Mouse (Mus musculus) thymus, adult 18-20 months (tissue): ENCODE results near the gene Fam118a.
"Not testable (repeated sequence)": the region's sequence is repeated elsewhere in the genome, so short reads cannot be mapped to it uniquely, and the experiment has no call there.

Source experiments
- DNase-seq, 2 experiments: peaks; one replicate each; pipeline ENCODE4 v3.0.0; 2022; ENCODE audit warnings: mixed read lengths in 2 of 2

Fam118a gene

DNA sequence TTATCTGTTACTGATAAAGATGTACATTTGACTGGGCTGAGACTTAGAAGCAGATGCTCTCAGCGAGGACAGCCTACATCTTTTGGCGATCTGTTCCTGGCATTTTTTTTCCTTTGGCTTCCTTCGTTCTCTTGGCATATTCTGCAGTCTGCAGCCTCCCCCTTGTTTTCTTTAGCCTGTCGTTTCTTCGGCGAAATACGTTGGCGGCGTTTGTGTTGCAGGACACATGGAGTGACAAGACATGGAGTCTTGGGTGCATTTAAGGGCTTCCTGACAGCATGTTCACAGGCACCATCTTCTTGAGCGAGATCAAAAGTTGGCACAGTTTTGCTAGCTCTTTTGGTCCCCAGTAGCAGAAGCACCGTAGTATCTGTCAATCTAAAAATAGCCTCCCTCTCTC, 13.0 kb upstream of the Fam118a start:
- DNase-seq: no peak

- DNase-seq: peak in 1 of 2 experiments; percentile 15
These were observed 11.6 kb upstream of the Fam118a start, which contains the start of gene Upk3a for GRCm38 (mm10) chr15:85016951-85017664. Gene Upk3a, plus strand, starts transcription at chr15:85017141.

GRCm38 (mm10) chr15:85022211-85022610, 6.5 kb upstream of the Fam118a start:
- no peak for DNase-seq

DNA sequence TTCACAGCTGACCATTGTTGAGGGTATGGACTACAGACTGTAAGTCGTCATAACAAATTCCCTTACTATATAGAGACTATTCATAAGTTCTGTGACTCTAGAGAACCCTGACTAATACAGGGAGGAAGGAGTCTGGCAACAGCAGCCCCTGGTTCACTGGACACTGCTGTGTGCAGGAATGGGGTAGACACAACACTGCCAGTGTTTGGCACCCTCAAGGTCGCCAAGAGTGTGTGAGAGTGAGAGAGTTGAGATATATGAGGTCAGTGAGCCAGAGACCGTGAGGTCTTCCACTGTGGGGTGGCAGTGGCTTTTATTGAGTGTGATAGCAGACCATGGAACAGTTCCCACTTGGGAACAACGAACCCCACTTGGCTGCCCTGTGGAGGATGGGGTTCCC, 2.6 kb upstream of the Fam118a start:
- no peak for DNase-seq

GRCm38 (mm10) chr15:85027740-85028139, 1.0 kb upstream of the Fam118a start:
- no peak for DNase-seq

- not testable (repeated sequence) for DNase-seq
These were observed 1.9 kb downstream of the Fam118a start for GRCm38 (mm10) chr15:85030643-85031042.

- no peak for DNase-seq
These were observed 3.1 kb downstream of the Fam118a start for GRCm38 (mm10) chr15:85031866-85032265.

GRCm38 (mm10) chr15:85033916-85034315, 5.2 kb downstream of the Fam118a start:
- not testable (repeated sequence) for DNase-seq

DNA sequence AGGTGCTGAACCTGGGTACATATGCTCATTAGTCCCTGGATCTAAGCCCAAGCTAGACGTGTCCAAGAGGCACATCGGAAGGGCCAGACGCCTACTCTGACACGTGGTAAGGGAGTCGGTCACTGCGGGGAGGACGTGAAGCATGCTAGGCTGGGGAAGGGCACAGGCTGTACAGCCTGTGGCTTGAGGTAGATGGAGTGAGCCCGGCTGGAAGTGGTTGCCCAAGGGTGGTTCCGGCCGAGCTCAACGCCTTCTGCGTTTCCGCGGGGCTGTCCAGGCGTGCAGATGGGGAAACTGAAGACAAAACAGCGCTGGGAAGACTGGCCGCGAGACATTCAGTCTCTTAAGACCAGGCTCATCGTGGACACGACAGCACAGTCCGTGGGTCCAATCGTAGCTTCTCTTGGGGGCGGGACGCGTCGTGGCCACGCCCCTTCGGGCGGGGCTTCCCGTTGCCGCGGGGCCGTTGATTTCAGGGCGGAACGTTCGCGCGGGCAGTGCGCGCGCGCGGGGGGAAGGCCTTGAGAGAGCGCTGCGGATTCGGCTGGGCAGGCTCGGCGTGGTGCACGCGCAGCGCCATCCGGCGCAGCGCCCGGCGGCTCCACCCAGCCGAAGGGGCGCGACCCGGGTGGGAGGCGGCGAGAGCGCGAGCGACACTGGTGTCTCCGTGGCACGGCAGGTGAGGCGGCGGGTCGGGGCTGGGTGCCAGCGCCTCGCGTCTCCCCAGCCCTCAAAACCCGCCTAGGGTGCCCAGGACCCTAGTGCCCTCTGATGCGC, 8.0 kb downstream of the Fam118a start:
- peak; percentile 92 for DNase-seq

DNA sequence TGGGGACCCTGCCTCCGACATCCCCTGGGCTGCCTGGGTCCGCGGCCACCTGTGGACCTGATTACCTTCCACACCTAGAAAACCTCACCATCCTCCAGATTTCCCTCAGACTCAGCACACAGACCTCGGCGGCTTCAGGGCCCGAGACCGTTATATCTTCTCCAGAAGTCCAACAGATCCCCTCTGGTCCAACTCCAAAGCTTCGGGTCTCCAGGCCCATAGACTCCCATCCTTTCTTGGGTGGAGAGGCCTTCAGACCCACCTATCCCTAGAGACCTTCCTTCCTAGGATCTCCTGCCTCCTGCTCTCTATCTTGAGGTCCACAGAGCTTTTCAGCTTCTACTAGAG, 8.6 kb downstream of the Fam118a start:
- DNase-seq: no peak

GRCm38 (mm10) chr15:85041546-85042225, 12.9 kb downstream of the Fam118a start:
- DNase-seq: no peak

GRCm38 (mm10) chr15:85042361-85042954, 13.7 kb downstream of the Fam118a start:
- DNase-seq: peak in 1 of 2 experiments; percentile 47

GRCm38 (mm10) chr15:85043116-85043515, 14.4 kb downstream of the Fam118a start:
- DNase-seq: no peak

- no peak for DNase-seq
These were observed 15.0 kb downstream of the Fam118a start for GRCm38 (mm10) chr15:85043761-85044160.

DNA sequence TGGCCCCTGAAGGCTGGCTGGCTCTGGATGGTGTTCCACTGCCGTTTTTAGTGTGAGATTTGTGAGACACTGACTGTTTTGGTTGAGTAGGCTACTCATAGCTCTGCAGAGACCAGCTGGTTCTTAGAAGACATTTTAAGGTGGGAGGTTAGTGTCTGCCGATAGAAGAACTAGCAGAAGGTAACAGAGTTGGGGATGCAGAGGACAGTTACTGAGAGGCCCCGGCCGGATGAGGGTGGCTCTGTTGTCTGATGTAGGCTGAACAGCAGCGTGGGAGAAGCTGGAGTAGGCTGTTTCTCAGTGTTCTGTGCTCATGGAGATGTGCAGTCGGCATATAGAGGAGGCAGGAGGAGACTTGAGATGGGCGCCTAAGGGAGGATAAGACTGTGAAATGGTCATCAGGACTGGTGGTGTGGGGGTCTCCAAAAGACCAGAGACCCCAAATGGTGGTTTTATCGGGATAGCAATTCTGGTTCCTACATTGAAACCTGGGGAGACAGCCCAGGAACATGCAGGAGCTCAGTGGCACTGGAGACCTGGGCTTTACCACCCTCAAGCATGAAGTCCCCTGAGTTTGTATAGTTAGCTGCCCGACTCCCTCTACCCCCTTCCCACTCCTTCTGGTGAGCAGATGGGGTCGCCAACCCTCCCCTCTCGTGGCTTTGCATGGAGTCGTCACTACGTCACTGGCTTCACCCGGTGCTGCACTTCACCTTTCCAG, 17.6 kb downstream of the Fam118a start:
- no peak for DNase-seq

DNA sequence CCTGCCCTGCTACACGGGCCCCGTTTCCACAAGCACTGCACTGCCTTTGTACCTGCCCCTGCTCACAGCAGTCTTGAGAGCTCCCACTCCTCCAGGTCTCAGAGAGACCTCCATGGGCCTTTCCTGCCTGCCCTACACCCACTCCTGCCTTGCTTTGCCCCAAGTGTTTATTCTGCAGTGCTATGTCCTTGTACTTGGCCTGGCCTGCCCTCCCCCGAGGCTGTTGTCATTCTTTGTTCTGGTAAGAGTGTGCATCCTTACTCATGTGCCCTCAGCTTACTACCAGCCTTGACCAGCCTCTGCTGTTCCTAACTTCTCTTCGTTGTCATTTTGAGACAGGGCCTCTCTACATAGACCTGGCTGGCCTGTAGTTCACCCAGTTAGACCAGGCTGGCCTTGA, 19.1 kb downstream of the Fam118a start:
- DNase-seq: no peak

- DNase-seq: no peak
These were observed 21.0 kb downstream of the Fam118a start for GRCm38 (mm10) chr15:85049758-85050157.

DNA sequence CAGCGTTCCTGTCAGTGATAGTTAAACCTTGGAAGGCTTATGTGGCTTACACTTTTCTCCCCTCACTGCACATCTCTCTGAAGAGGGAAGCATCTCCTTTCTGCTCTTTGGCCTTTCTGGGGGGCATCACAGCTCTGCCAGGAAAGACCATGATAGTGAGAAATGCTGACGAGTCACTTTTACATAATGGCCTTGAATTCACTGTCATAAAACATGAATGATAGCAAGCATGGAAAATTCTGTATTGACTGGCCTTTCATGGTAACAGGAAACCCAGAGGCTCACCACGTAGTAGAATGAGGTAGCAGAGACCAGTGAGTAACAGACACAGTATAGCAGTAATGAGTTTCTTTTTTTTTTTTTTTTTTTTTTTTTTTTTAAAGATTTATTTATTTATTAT, 25.4 kb downstream of the Fam118a start:
- DNase-seq: no peak

DNA sequence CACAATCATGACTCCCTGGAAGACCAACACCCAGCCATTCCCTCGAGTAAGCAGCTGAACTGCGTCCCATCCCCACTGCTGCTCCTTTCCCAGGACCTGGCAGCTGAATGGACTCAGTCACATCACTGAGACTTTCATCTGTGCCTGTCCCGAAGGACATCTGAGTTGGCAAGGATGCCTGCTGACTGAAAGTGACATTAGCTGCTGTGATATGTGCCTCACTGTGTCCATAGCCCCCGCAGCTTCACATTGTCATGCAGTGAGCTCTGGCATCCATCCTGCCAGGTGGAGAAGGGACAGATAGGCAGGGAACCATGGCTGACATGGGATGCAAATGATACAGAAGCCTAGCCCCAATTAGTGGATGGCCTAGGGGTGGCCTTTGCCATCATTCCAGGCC, 26.4 kb downstream of the Fam118a start:
- no peak for DNase-seq

GRCm38 (mm10) chr15:85063421-85063820, 34.7 kb downstream of the Fam118a start:
- no peak for DNase-seq

GRCm38 (mm10) chr15:85070561-85070960, 41.8 kb downstream of the Fam118a start:
- no peak for DNase-seq

- no peak for DNase-seq
These were observed 43.9 kb downstream of the Fam118a start for GRCm38 (mm10) chr15:85072651-85073050.

DNA sequence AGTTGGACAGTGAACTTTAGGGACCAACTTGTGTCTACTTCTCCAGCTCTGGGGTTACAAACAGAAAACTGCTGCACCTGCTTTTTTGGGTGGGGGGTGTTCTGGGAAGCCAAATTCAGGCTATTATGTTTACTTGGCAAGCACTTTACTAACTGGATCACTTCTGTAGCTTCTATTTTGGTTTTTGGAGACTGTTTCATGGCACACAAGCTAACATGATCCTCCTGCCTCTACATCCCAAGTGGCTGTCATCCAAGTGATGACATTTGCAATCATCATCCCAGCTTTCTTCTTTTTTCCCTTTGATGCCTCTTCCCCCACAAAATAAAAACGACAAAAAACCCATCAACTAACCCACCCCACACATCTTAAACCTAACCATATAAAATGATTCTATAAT, 56.9 kb downstream of the Fam118a start:
- DNase-seq: no peak
